Mouse (Mus musculus) midbrain, embryonic 11.5 days (tissue): ENCODE measurements around the gene Kif1b. TPM values are rescaled to one million over a fixed set of nuclear protein-coding genes. Genes with fewer than 3 reads are reported as not detected.
"Not testable (repeated sequence)": the region's sequence is repeated elsewhere in the genome, so short reads cannot be mapped to it uniquely, and the experiment has no call there.

Source experiments
- ATAC-seq: fragments of 200-750 bp; cut with Nextera tagmentation; 2 replicates; pipeline ENCODE4 v1.8.0; 2017; ENCODE audit warnings: moderate TSS enrichment, moderate library complexity; ENCODE audit not compliant: low FRiP score
- DNase-seq: peaks from one replicate; pipeline ENCODE4 v3.0.0; 2015; ENCODE audit warnings: low spot score; ENCODE audit errors: missing footprints
- H3K27ac ChIP-seq: fragments of 300-500 bp; sonication (generic); 2 replicates; pipeline ENCODE4 v1.5.1; 2014; ENCODE audit warnings: low read depth, low read length
- H3K27me3 ChIP-seq: fragments of 300-500 bp; sonication (generic); 2 replicates; pipeline ENCODE4 v1.6.1; 2014; ENCODE audit warnings: mild to moderate bottlenecking, low read length, moderate library complexity, mixed read lengths; ENCODE audit not compliant: control insufficient read depth, insufficient read depth
- H3K36me3 ChIP-seq: fragments of 300-500 bp; sonication (generic); 2 replicates; pipeline ENCODE4 v1.6.1; 2014; ENCODE audit warnings: mild to moderate bottlenecking, low read length, moderate library complexity, mixed read lengths; ENCODE audit not compliant: control insufficient read depth, insufficient read depth
- H3K4me1 ChIP-seq: fragments of 300-500 bp; sonication (generic); 2 replicates; pipeline ENCODE4 v1.6.1; 2014; ENCODE audit warnings: low read length; ENCODE audit not compliant: control insufficient read depth, insufficient read depth
- H3K4me2 ChIP-seq: fragments of 300-500 bp; sonication (generic); 2 replicates; pipeline ENCODE4 v1.6.1; 2014; ENCODE audit warnings: mild to moderate bottlenecking, moderate library complexity
- H3K4me3 ChIP-seq: fragments of 300-500 bp; sonication (generic); 2 replicates; pipeline ENCODE4 v1.5.1; 2014; ENCODE audit warnings: low read depth, low read length
- H3K9ac ChIP-seq: fragments of 300-500 bp; sonication (generic); 2 replicates; pipeline ENCODE4 v1.6.1; 2014; ENCODE audit warnings: low read length
- H3K9me3 ChIP-seq: fragments of 300-500 bp; sonication (generic); 2 replicates; pipeline ENCODE4 v1.6.1; 2016; ENCODE audit warnings: low read length; ENCODE audit not compliant: control insufficient read depth
- WGBS: fragments of 180-500 bp; shearing (Covaris S2); extraction: QIAGEN DNeasy Blood & Tissue Kit; methylation state at CpG from one replicate; pipeline ENCODE4 v1.1.7; 2014; 5-methylcytosine and 5-hydroxymethylcytosine counted together
- polyA plus RNA-seq: library from polyadenylated mRNA; unstranded; fragments of >200 nt; fragmentation: Nextera tagmentation; extraction: Ambion mirVana; gene quantifications from 2 replicates; pipeline ENCODE4 v1.2.1, GENCODE M21; 2014

Kif1b gene
- polyA plus RNA-seq, 1 experiment from 2014 or later = 95.0 TPM

- H3K27me3 ChIP-seq = no peaks in the 10 kb centered on the region
- no peak for ATAC-seq
- H3K9ac ChIP-seq = no peak overlapping the region
- DNase-seq = no peak
- H3K4me3 ChIP-seq = no peak overlapping the region
- peaks cover 22% of the 10 kb centered on the region for H3K36me3 ChIP-seq
- H3K4me1 ChIP-seq = no peaks in the 10 kb centered on the region
- 73% methylated on average over 3 of the region's 3 CpGs for WGBS
- no peaks in the 10 kb centered on the region; the same call in 1 of the 2 replicates for H3K9me3 ChIP-seq
- H3K27ac ChIP-seq = no peak overlapping the region
- H3K4me2 ChIP-seq = no peak overlapping the region
These were observed 81.2 kb downstream of the Kif1b start for GRCm38 (mm10) chr4:149226311-149226710.

- no peak overlapping the region for H3K4me3 ChIP-seq
- peaks cover 4% of the 10 kb centered on the region for H3K4me1 ChIP-seq
- ATAC-seq = no peak
- no peak for DNase-seq
- WGBS = 96% methylated on average over 3 of the region's 3 CpGs
- H3K9ac ChIP-seq = no peak overlapping the region
- H3K36me3 ChIP-seq = peaks cover 25% of the 10 kb centered on the region
- H3K9me3 ChIP-seq = no peaks in the 10 kb centered on the region; the same call in 1 of the 2 replicates
- H3K27me3 ChIP-seq = no peaks in the 10 kb centered on the region
- H3K4me2 ChIP-seq = no peak overlapping the region
- no peak overlapping the region for H3K27ac ChIP-seq
These were observed 84.0 kb downstream of the Kif1b start for GRCm38 (mm10) chr4:149223453-149223852.

DNA sequence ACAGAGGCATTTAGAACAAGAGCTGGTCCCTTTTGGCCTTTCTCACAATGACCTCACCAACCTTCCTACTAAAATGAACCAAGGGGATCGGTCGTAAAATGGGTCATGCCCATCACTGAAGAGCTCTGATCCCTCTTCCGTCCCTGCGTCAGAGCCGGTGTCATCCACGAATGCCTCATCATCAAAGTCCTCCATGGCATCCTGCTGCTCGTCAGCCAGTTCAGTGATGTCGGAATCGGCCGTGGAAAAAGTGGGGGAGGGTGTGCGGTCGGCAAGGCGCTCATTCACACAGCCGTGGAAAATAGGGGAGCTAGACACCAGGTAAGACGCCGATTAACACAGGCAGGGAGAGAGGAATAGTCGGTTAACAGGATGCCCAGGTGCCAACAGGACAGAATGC, 87.0 kb downstream of the Kif1b start:
- Histone ChIP-seq H3K4me1 (peaks cover 4% of the 10 kb centered on the region), H3K27ac (peak overlapping the region; percentile 35; the same call in 1 of the 2 replicates), H3K9ac (no peak overlapping the region), H3K4me2 (no peak overlapping the region), H3K36me3 (peaks cover 30% of the 10 kb centered on the region), H3K4me3 (no peak overlapping the region), H3K9me3 (no peaks in the 10 kb centered on the region; the same call in 1 of the 2 replicates), H3K27me3 (no peaks in the 10 kb centered on the region)
- ATAC-seq (no peak), DNase-seq (no peak)
- WGBS = 63% methylated on average over 17 of the region's 17 CpGs

DNA sequence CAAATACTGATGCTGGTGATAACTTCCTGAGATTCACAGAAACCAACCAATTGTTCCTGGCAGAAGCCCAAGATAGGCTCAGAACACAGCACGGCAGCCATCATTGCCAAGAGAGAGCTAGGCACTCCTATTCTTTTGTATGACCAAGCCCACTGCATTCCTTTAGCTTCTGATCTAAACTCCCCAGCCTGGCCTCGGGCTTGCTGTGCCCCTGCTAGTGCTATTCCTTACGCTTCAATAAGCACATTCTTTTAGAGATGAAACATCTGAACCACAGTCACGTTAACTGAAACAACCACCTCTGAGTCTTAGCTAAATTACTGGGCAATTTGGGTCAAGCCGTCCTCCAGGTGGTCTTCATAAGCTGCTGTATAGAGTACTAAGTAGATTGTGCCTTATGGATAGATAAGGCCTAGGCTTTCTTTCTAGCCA, 87.4 kb downstream of the Kif1b start:
- DNase-seq = peak; percentile 86
- Histone ChIP-seq H3K4me2 (no peak overlapping the region), H3K36me3 (peaks cover 30% of the 10 kb centered on the region), H3K27ac (peak overlapping the region; percentile 35; the same call in 1 of the 2 replicates), H3K4me1 (peaks cover 4% of the 10 kb centered on the region), H3K4me3 (no peak overlapping the region), H3K9ac (no peak overlapping the region), H3K27me3 (no peaks in the 10 kb centered on the region), H3K9me3 (no peaks in the 10 kb centered on the region; the same call in 1 of the 2 replicates)
- 31% methylated on average over 5 of the region's 5 CpGs for WGBS
- ATAC-seq = peak; percentile 52

- Histone ChIP-seq H3K4me3 (no peak overlapping the region), H3K36me3 (peaks cover 30% of the 10 kb centered on the region), H3K4me1 (peaks cover 4% of the 10 kb centered on the region), H3K9me3 (no peaks in the 10 kb centered on the region; the same call in 1 of the 2 replicates), H3K9ac (no peak overlapping the region), H3K4me2 (no peak overlapping the region), H3K27ac (peak overlapping the region; percentile 10; the same call in 1 of the 2 replicates), H3K27me3 (no peaks in the 10 kb centered on the region)
- WGBS = 71% methylated on average over 12 of the region's 12 CpGs
- DNase-seq = no peak
- ATAC-seq = no peak
These were observed 88.0 kb downstream of the Kif1b start for GRCm38 (mm10) chr4:149219401-149220041.

DNA sequence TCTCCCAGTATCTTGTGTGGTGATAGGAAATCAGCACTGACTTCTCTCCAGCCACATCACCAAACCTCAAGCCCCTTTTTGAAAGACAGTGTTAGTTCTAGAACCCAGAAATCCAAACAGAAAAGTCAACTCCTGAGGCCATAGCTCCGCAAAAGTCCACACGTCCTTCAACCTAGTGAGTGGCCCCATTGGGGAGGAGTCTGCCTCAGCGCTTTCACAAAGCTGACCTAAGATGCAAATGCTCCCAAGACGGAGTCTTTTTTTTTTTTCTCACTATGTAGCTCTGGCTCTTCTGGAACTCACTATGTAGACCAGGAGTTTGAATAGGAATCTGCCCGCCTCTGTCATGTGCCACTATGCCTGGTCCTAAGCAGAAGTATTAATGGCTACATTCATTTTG, 89.0 kb downstream of the Kif1b start:
- DNase-seq (no peak), ATAC-seq (no peak)
- Histone ChIP-seq H3K4me1 (peaks cover 4% of the 10 kb centered on the region), H3K4me3 (no peak overlapping the region), H3K4me2 (no peak overlapping the region), H3K27ac (no peak overlapping the region), H3K27me3 (no peaks in the 10 kb centered on the region), H3K36me3 (peaks cover 30% of the 10 kb centered on the region), H3K9ac (no peak overlapping the region), H3K9me3 (no peaks in the 10 kb centered on the region)
- 89% methylated on average over 5 of the region's 5 CpGs for WGBS

DNA sequence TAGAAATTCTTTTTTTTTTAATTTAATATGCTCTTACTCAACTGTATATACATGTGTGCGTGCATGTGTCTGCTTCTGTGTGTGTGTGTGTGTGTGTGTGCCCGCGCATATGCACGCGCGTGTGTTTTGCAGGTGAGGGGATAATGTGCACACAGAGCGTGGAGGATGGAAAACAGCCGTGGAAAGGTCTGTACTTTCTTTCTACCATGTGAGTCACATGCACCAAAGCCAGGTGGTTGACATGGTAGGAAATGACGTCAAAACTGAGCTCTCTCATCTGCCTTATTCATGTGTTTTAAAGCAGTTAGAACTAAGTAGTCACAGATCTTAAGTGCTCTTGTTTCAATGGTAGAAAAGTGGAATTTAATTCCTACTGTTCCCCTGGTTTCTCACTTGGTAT, 91.5 kb downstream of the Kif1b start:
- Histone ChIP-seq H3K9me3 (no peaks in the 10 kb centered on the region), H3K27ac (no peak overlapping the region), H3K9ac (no peak overlapping the region), H3K4me1 (peaks cover 4% of the 10 kb centered on the region), H3K27me3 (no peaks in the 10 kb centered on the region), H3K4me3 (no peak overlapping the region), H3K4me2 (no peak overlapping the region), H3K36me3 (peaks cover 29% of the 10 kb centered on the region)
- WGBS = 93% methylated on average over 9 of the region's 9 CpGs
- ATAC-seq = no peak
- DNase-seq = no peak

- peaks cover 29% of the 10 kb centered on the region for H3K36me3 ChIP-seq
- no peak overlapping the region for H3K4me3 ChIP-seq
- no peak overlapping the region for H3K9ac ChIP-seq
- no peak overlapping the region for H3K27ac ChIP-seq
- no peak for DNase-seq
- no peaks in the 10 kb centered on the region for H3K27me3 ChIP-seq
- no peak overlapping the region for H3K4me2 ChIP-seq
- H3K9me3 ChIP-seq = no peaks in the 10 kb centered on the region
- ATAC-seq = no peak
- H3K4me1 ChIP-seq = no peaks in the 10 kb centered on the region; the same call in 1 of the 2 replicates
- 52% methylated on average over 2 of the region's 2 CpGs for WGBS
These were observed 92.1 kb downstream of the Kif1b start for GRCm38 (mm10) chr4:149215397-149215796.

DNA sequence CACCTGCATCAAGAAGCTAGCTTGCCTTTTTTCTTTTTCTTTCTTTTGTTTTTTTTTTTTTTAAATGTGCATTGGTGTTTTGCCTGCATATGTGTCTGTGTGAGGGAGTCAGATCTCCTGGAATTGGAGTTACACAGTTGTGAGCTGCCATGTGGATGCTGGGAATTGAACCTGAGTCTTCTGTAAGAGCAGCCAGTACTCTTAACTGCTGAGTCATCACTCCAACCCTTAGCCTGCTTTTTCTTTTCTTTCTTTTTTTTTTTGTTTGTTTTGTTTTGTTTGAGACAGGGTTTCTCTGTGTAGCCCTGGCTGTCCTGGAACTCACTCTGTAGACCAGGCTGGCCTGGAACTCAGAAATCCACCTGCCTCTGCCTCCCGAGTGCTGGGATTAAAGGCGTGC, 93.0 kb downstream of the Kif1b start:
- H3K4me2 ChIP-seq, H3K27ac ChIP-seq, H3K27me3 ChIP-seq, H3K9me3 ChIP-seq, ATAC-seq, H3K4me1 ChIP-seq, DNase-seq, H3K9ac ChIP-seq, H3K4me3 ChIP-seq: not testable (repeated sequence)
- peaks cover 32% of the 10 kb centered on the region for H3K36me3 ChIP-seq
- 87% methylated on average over 2 of the region's 2 CpGs for WGBS
